Mouse (Mus musculus) hindlimb bud, embryonic 11.5 days (tissue): ENCODE results near the gene Eps8l1.
"Not testable (repeated sequence)": the region's sequence is repeated elsewhere in the genome, so short reads cannot be mapped to it uniquely, and the experiment has no call there.

Source experiments
- DNase-seq: peaks from one replicate; pipeline ENCODE4 v3.0.0-alpha.2; 2012; ENCODE audit warnings: low read depth, low spot score; ENCODE audit errors: extremely low spot score

Gene Eps8l1

DNA sequence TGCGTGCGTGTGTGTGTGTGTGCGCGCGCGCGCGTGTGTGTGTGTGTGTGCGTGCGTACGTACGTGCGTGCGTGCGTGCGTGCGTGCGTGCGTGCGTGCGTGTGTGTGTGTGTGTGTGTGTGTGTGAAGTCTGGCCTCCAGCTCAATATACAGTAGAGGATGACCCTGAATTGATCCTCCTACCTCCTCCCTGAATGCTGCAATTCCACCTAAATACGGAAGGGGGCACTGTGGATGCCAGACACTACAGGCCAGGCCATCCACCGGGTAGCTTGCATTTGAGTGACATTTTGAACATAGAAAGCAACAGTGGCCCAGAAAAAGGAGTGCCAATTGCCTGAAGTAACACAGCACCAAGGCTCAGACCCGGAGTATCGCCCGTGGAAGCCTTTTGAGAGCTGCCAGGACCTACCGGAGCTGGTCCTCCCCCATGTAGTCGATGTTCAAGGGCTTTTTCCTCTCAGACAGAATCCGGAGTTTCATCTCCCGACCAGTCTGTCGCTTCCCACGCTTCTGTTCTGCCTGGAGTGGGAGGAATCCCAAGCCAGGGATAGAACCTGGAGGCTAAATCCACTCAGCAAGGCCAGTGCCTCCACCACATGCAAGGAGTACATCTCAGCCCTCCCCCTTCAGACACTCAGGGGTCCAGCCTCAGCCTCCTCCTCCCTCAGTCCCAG lies 47.7 kb downstream of the Eps8l1 start:
- DNase-seq, result no peak

GRCm38 (mm10) chr7:4508739-4509116 lies 48.3 kb downstream of the Eps8l1 start:
- no peak for DNase-seq

DNA sequence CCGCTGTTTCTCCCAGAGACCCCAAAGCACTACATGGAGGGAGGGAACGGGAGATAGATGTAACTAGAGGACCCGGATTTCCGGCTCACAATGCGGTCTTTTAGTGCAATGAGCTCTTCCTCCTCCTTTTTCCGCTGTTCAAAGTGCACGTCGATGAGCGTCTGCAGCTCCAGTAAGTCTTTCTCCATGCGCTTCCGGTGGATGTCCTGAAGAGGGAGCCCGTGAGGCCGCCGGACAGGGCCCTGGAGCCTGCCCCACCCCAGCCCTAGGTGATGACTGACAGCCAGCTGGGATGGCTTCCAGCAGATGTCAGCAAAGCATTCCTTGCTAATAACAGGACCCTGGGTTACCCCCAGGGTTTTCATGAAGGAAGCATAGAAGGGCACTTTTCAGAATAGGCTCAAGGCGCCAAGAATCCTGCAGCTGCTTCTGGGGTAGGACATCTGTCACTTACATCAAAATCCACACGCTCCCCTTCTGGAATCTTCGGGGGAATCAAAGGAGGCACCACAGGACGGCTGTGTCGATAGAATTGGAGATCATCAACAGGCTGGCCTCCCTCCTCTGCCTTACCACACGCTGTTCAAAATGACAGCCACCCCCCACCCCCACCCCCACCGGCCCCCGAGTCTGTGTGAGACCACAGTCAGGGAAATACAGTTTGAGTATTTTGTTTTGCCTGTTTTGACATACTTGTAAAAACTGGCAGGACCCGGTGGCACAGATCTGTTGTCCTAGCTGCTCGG lies 49.6 kb downstream of the Eps8l1 start:
- no peak for DNase-seq

- DNase-seq, result no peak
Observed at GRCm38 (mm10) chr7:4511489-4512224, 51.2 kb downstream of the Eps8l1 start.

DNA sequence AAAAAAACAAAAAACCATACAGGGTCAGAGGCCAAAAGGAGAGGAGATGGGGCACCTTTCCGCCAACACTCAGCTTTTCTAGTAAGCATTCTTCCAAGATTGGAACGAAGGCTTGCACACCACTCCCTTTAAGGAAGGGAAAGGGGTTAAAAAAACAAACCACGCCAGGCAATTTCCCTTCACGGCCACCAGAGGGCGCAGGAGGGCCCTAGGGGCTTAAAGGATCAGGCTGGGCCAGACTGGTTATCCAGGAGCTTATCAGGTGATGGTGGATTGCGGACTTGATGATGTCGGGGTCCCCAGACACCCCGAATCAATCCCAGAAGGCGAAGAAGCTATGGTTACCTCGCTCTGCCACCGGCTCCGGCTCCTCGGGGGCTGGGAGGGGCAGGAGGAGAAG lies 52.8 kb downstream of the Eps8l1 start:
- DNase-seq, result no peak

- DNase-seq, result no peak
Observed at GRCm38 (mm10) chr7:4513829-4514712, 53.6 kb downstream of the Eps8l1 start.

DNA sequence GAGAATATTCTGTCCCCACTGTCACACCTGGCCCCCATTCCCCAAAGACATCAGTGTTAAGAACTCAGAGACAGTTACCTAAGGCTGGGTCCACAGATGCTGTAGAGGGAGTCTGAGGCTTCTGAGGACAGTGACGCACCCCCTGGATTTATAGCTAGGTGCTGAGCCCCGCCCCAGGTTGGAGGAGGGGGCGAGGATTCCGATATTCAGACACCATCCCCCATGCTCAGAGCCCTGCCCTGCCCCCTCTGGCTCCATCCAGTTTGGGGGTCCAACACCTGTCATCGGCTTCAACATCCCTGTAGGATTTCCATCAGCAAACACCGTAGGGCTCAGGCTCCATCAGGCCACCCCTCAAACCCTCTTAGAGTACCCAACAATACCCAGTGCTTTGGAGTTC lies 55.4 kb downstream of the Eps8l1 start:
- DNase-seq, result no peak

- DNase-seq, result no peak
Observed at GRCm38 (mm10) chr7:4516332-4517050, 56.0 kb downstream of the Eps8l1 start, which contains the start of gene Tnnt1. Tnnt1 (minus strand) TSS chr7:4516382.

DNA sequence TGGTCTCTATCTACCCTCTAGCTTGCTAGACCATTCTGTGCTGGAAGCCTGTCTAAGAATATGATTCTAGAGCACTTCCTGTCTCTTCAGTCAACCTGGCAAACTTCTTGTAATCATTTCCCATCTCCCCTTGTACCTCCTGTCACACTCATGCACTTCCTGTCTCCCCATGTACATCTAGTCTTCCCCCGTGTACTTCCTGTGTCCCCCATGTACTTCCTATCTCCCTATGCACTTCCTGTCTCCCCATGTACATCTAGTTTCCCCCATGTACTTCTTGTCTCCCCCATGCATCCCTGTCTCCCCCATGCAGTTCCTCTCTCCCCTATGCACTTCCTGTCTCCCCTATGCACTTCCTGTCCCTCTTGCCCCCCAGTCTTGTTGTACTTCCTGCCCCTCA lies 58.0 kb downstream of the Eps8l1 start:
- no peak for DNase-seq

GRCm38 (mm10) chr7:4521231-4522003 lies 60.9 kb downstream of the Eps8l1 start:
- no peak for DNase-seq

DNA sequence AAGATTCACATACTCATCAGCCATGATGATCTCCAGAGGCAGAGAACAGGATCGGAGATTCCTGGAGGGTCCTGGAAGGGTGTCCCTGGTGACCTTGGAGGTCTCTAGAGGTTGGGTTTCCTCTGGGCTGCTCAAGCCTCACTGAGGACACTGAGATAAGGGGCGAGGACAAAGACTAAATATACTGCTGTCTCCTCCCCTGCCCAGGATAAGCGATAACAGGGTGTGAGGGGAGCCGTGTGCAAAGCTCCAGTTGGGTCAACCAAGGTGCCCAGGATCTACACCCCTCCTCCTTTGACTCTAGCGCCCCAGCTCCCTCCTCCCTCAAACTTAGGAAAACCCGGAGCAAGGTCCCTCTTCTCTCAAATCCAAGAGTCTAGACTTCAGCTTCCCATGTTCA lies 61.8 kb downstream of the Eps8l1 start:
- no peak for DNase-seq

DNA sequence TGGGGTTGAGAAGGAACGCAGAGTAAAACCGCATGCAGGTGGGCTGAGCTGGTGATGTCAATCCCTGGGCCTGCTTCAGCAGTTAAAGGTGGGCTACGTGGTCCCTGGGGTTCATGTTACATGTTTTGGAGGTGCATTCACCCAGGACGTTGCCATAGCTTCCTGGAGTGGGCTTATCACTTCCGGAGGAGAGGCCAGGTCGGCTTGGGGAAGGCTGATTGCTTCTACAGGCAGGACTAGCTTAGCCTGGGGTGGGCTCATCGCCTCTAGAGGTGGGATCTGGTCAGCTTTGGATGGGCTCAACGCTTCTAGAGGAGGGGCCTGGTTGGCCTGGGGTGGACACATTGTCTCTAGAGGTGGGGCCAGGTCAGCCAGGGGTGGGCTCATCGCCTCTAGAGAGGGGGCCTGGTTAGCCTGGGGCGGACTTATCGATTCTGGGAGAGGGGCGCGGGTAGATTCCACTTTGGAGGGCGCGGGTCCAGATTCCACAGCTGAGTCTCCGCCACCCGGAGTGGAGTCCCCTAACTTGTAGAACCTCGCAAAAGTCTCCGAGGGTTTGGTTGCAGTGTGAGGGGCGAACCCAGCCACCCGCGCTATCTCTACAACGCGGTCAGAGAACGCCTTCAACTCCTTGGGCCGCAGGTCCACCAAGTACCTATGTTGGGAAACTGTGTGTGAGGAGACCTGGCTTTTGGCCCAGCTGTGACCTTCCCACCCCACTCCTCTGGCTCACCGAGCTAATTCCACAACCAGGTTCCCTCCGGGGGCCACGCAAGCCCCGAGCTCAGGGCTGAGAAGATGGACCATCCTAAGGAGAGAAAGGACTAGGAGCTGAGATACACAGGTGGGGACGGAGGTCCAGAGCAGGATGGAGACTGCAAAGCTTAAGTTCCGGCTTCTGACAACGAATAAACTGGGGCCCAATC lies 63.0 kb downstream of the Eps8l1 start:
- no peak for DNase-seq

DNA sequence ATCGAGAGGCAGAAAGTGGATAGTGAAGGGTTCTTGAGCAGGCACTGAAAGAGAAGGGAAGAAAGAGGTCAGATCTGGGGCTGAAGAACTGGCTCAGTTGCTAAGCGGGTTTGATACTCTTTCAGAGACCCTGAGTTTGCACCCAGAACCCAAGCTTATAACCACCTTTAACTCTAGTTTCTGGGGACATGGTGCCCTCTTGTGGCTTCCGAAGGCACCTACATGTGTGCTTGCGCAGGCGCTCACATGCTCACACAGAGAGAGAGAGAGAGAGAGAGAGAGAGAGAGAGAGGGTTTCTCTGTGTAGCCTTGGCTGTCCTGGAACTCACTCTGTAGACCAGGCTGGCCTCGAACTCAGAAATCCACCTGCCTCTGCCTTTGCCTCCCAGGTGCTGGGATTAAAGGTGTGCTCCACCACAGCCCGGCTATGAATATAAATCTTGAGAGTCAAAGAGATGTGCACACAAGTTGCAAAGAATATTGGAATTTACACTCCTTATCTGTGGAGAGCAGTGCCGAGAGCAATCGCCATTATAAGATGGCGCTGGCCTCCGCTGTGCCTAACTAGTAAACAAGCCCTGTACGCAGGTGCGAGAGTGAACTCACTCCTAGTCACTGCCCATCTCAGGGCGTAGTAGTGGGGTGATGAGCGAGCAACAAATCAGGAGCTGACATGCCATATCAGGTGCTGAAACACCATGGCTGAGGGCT lies 63.9 kb downstream of the Eps8l1 start, which contains the start of gene Tnni3:
Gene Tnni3 (minus strand): TSS at position 18 of the 711 bp plus-strand sequence.
- not testable (repeated sequence) for DNase-seq

GRCm38 (mm10) chr7:4526341-4527301 lies 66.1 kb downstream of the Eps8l1 start:
- peak; percentile 82 for DNase-seq

DNA sequence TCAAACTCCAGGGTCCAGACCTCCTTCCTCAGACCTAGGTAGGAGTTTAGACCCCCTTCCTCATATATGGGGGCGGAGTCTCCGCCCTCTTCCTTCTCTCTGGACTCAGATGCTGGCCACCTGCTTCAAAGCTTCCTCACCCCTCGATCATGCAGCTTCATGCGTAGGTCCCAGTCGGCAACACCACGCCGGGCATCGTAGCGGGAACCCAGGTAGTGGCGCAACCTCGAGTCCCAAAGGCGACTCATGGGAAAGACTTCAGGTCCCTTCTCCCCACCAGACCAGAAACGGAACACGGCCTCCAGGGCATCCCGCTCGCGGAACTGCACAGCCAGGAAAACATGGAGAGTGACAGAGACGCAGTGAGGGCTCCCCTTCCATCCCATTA lies 66.8 kb downstream of the Eps8l1 start:
- DNase-seq, result no peak
